18 mouse cellular contexts compared by ENCODE assay signal in genomic region chr9:34541908-34542307, GRCm38 (mm10). TPM values are rescaled to one million over a fixed set of nuclear protein-coding genes. Genes with fewer than 3 reads are reported as not detected.
DNase-seq lines count a peak whose midpoint lies in the region; ATAC-seq lines count a peak whose summit lies in the region.
"Had no signal": no experiment of that assay in that cellular context is flagged by ENCODE, and none has a peak within 500 bp of the region (broad histone marks: within the 10 kb centered on the region; RNA-seq: fewer than 3 reads in every experiment).

No protein-coding gene starts in this region.

- no peak overlapping the region for H3K9ac ChIP-seq in hindbrain, embryonic 16.5 days (ENCODE audit: low read depth, low read length)
- no peak overlapping the region for H3K9ac ChIP-seq in hindbrain, embryonic 11.5 days (ENCODE audit: low read depth, low read length)
- H3K9ac ChIP-seq: forebrain, embryonic 12.5 days; midbrain, embryonic 13.5 days; neural tube, embryonic 12.5 days had no signal

- H3K36me3 ChIP-seq in hindbrain, embryonic 16.5 days (ENCODE audit: control insufficient read depth, insufficient read depth, low read length): no peaks in the 10 kb centered on the region
- H3K36me3 ChIP-seq in hindbrain, embryonic 11.5 days (ENCODE audit: control insufficient read depth, insufficient read depth, low read length): no peaks in the 10 kb centered on the region
- H3K36me3 ChIP-seq: forebrain, embryonic 12.5 days; midbrain, embryonic 13.5 days; neural tube, embryonic 12.5 days had no signal

- H3K4me2 ChIP-seq in hindbrain, embryonic 16.5 days (ENCODE audit: low read length): no peak overlapping the region
- H3K4me2 ChIP-seq in hindbrain, embryonic 11.5 days (replicated peaks; ENCODE audit: low read depth, low read length): no peak overlapping the region
- H3K4me2 ChIP-seq: forebrain, embryonic 12.5 days; midbrain, embryonic 13.5 days; neural tube, embryonic 12.5 days had no signal

- WGBS in hindbrain, embryonic 16.5 days: 78% methylated on average over 2 of the region's 2 CpGs
- WGBS in hindbrain, embryonic 11.5 days: 78% methylated on average over 2 of the region's 2 CpGs

- ATAC-seq in hindbrain, embryonic 16.5 days: peak; percentile 63
- ATAC-seq in hindbrain, embryonic 11.5 days (ENCODE audit: low FRiP score): no peak
- ATAC-seq in megakaryocyte-erythroid progenitor cell, adult 5-6 weeks (replicated peaks; ENCODE audit: low FRiP score, low TSS enrichment, poor library complexity, severe bottlenecking): no peak
- ATAC-seq: CD4-positive, CD25-positive, alpha-beta regulatory T cell, adult 4 months; midbrain, embryonic 13.5 days had no signal

- no peaks in the 10 kb centered on the region for H3K27me3 ChIP-seq in hindbrain, embryonic 16.5 days (replicated peaks; ENCODE audit: control insufficient read depth, insufficient read depth, low read length)
- no peaks in the 10 kb centered on the region for H3K27me3 ChIP-seq in hindbrain, embryonic 11.5 days (ENCODE audit: control insufficient read depth, insufficient read depth, low read length)
- H3K27me3 ChIP-seq: forebrain, embryonic 12.5 days; midbrain, embryonic 13.5 days; neural tube, embryonic 12.5 days had no signal

- H3K4me3 ChIP-seq in hindbrain, embryonic 16.5 days (ENCODE audit: low read length): no peak overlapping the region
- H3K4me3 ChIP-seq in hindbrain, embryonic 11.5 days (ENCODE audit: low read depth, low read length): no peak overlapping the region
- H3K4me3 ChIP-seq: forebrain, embryonic 12.5 days; midbrain, embryonic 13.5 days; neural tube, embryonic 12.5 days had no signal

- intact Hi-C loops in left cerebral cortex, postnatal 25 days (cut with DNase I): no loop called here

- no peak overlapping the region; the same call in 1 of the 2 replicates for H3K27ac ChIP-seq in hindbrain, embryonic 16.5 days (ENCODE audit: low read depth, low read length)
- H3K27ac ChIP-seq in hindbrain, embryonic 11.5 days (ENCODE audit: low read depth, low read length): no peak overlapping the region
- H3K27ac ChIP-seq: forebrain, embryonic 12.5 days; macrophage; midbrain, embryonic 13.5 days; neural tube, embryonic 12.5 days had no signal

- DNase-seq in hindbrain, embryonic 11.5 days (ENCODE audit: low spot score): no peak
- DNase-seq in frontal cortex, adult 2 months (ENCODE audit: extremely low spot score in 1 of 2, low spot score in 1 of 2): peak; percentile 23 to 59
- peak; percentile 49 for DNase-seq in layer of hippocampus, adult 8-10 months (ENCODE audit: low spot score in 2 of 2)
- peak; percentile 25 to 76 for DNase-seq in left cerebral cortex, postnatal 25 days (ENCODE audit: low spot score in 2 of 2)
- no peak for DNase-seq in adrenal gland, adult 8-10 months
- DNase-seq: adrenal gland, postnatal 25 days; embryo, embryonic 11 days; gastrocnemius, postnatal 14 days; lung, adult 2 months had no signal

- no peaks in the 10 kb centered on the region for H3K9me3 ChIP-seq in hindbrain, embryonic 16.5 days (ENCODE audit: control insufficient read depth, low read length)
- H3K9me3 ChIP-seq in hindbrain, embryonic 11.5 days (ENCODE audit: control insufficient read depth, low read length): no peaks in the 10 kb centered on the region
- H3K9me3 ChIP-seq: forebrain, embryonic 12.5 days; midbrain, embryonic 13.5 days; neural tube, embryonic 12.5 days had no signal

- H3K4me1 ChIP-seq in hindbrain, embryonic 16.5 days (ENCODE audit: control insufficient read depth, insufficient read depth, low read depth, low read length): peaks cover 2% of the 10 kb centered on the region; the same call in 1 of the 2 replicates
- H3K4me1 ChIP-seq in hindbrain, embryonic 11.5 days (replicated peaks; ENCODE audit: control insufficient read depth, insufficient read depth, low read length): no peaks in the 10 kb centered on the region
- H3K4me1 ChIP-seq: forebrain, embryonic 12.5 days; midbrain, embryonic 13.5 days; neural tube, embryonic 12.5 days had no signal

RNA-seq across cellular contexts. Expression of gene Kirrel3, which starts 56.2 kb away (rescaled TPM):
- polyA plus RNA-seq in hindbrain, embryonic 16.5 days (2015; fragmentation: Nextera tagmentation; extraction: Ambion mirVana): 47.2 and 48.9 TPM in 2 replicates
- 8.4 and 10.6 TPM in 2 replicates for polyA plus RNA-seq in hindbrain, embryonic 11.5 days (2014; fragmentation: Nextera tagmentation; extraction: Ambion mirVana)
- polyA plus RNA-seq in frontal cortex, adult 2 months (2012; rRNA removed): 38.4 and 39.3 TPM in 2 replicates
- 10 to 100 TPM; 49.7 to 55.4 (median 53.9) TPM for total RNA-seq in layer of hippocampus, adult 8-10 months (2022)
- total RNA-seq in left cerebral cortex, postnatal 25 days (2021): 10 to 100 TPM; 66.3 to 71.9 TPM
- 1 to 10 TPM in 2 of 4 experiments, under 1 TPM in 2; 0.41 to 1.6 (median 0.80) TPM for total RNA-seq in adrenal gland, adult 8-10 months (2022)
- total RNA-seq in megakaryocyte-erythroid progenitor cell, adult 5-6 weeks (2014; fragmentation: Nextera tagmentation): not detected in 2 replicates
- total RNA-seq in megakaryocyte-erythroid progenitor cell, adult 5-6 weeks (2017): not detected in 2 replicates
- total RNA-seq: MEL had no signal
- polyA plus RNA-seq: liver, adult 2 months; macrophage had no signal

Comparison
In these comparisons a context has a peak if more than half of its experiments do, and no peak if none do; other contexts are left out.
1. DNase-seq: peak in frontal cortex, adult 2 months (2 of 2), layer of hippocampus, adult 8-10 months (2 of 2) and left cerebral cortex, postnatal 25 days (2 of 2); none in hindbrain, embryonic 11.5 days (single experiment) and adrenal gland, adult 8-10 months (single experiment).
2. RNA of gene Kirrel3, which starts 56.2 kb away (total RNA-seq): 66.3 to 71.9 TPM in left cerebral cortex, postnatal 25 days and 49.7 to 55.4 TPM in layer of hippocampus, adult 8-10 months; 0.41 to 1.6 TPM in adrenal gland, adult 8-10 months and not detected in megakaryocyte-erythroid progenitor cell, adult 5-6 weeks; every median in the first group is over 10 times any median in the second.